Mouse (Mus musculus): ENCODE measurements around the gene Izumo2. TPM values are rescaled to one million over a fixed set of nuclear protein-coding genes. Genes with fewer than 3 reads are reported as not detected.

Izumo2 gene
- total and polyA plus RNA-seq, 3 experiments: not detected

DNA sequence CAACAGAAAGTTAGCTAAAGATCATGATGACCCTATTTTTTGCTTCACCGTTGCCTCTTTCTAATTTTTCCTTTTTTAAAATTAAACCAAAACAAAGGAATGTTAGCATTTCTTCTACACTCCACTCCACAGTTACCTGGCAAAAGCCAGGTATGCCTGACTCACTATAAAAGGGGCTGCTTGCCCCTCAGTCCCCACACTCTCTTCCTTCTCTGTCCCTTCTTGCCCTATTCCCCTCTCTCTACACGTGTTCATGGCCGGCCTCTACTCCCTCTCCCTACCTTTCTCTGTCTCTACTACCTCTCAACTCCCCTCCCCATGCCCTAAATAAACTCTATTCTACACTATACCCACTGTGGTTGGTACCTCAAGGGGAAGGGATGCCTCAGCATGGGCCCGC is 38.6 kb downstream of the Izumo2 start:
- H3K9me3 ChIP-seq (replicated peaks; ENCODE audit: insufficient read depth, low read length): no peaks in the 10 kb centered on the region
- TF ChIP-seq KAT2A (conservative IDR thresholded peaks at IDR 0.05; ENCODE audit: low read depth, low read length): no peak
- no peak for TF ChIP-seq EP300 (IDR thresholded peaks at IDR 0.05; ENCODE audit: low read depth in 1 of 2, low read length in 2 of 2)
- no peak for TF ChIP-seq RCOR1 (IDR thresholded peaks at IDR 0.05; ENCODE audit: low read depth, low read length)
- TF ChIP-seq NELFE (IDR thresholded peaks at IDR 0.05; ENCODE audit: low read depth, low read length): no peak
- TF ChIP-seq ZC3H11A (IDR thresholded peaks at IDR 0.05; ENCODE audit: low read depth, low read length): no peak
- no peak for TF ChIP-seq POLR2AphosphoS2 (IDR thresholded peaks at IDR 0.05; ENCODE audit: low read length)
- no peak for TF ChIP-seq GATA1 (IDR thresholded peaks at IDR 0.05; ENCODE audit: low read depth, low read length)
- TF ChIP-seq UBTF (IDR thresholded peaks at IDR 0.05; ENCODE audit: borderline replicate concordance, insufficient read depth, low read depth, low read length): no peak
- TF ChIP-seq USF2 (IDR thresholded peaks at IDR 0.05; ENCODE audit: borderline replicate concordance in 1 of 2, insufficient read depth in 1 of 2, low read depth in 1 of 2, low read length in 2 of 2): no peak
- no peak for TF ChIP-seq ZMIZ1 (IDR thresholded peaks at IDR 0.05; ENCODE audit: low read depth, low read length)
- TF ChIP-seq ZKSCAN1 (IDR thresholded peaks at IDR 0.05; ENCODE audit: low read depth, low read length): no peak
- TF ChIP-seq GABPA (IDR thresholded peaks at IDR 0.05; ENCODE audit: low read depth, low read length): no peak
- no peak for TF ChIP-seq RAD21 (IDR thresholded peaks at IDR 0.05; ENCODE audit: low read depth, low read length)
- no peak for TF ChIP-seq JUND (IDR thresholded peaks at IDR 0.05; ENCODE audit: low read depth, low read length)
- TF ChIP-seq ETS1 (IDR thresholded peaks at IDR 0.05; ENCODE audit: low read depth, low read length): no peak
- no peak for TF ChIP-seq MYC (IDR thresholded peaks at IDR 0.05; ENCODE audit: low read depth, low read length)
- no peak for TF ChIP-seq CTCF (IDR thresholded peaks at IDR 0.05 in 2 of 3, conservative IDR thresholded peaks at IDR 0.05 in 1 of 3; ENCODE audit: control insufficient read depth in 1 of 3, insufficient read depth in 1 of 3, low read depth in 2 of 3, low read length in 3 of 3, poor library complexity in 1 of 3, severe bottlenecking in 1 of 3)
- TF ChIP-seq TAL1 (IDR thresholded peaks at IDR 0.05; ENCODE audit: low read length): no peak
- TF ChIP-seq POLR2AphosphoS5 (IDR thresholded peaks at IDR 0.05; ENCODE audit: borderline replicate concordance, low read depth, low read length): no peak
- TF ChIP-seq ELF1 (IDR thresholded peaks at IDR 0.05; ENCODE audit: low read depth, low read length): no peak
- peaks cover 0 to 9% of the 10 kb centered on the region in 2 experiments; a peak in 2 of 4 replicates for H3K36me3 ChIP-seq (ENCODE audit: control insufficient read depth in 1 of 2, insufficient read depth in 2 of 2, low read length in 2 of 2)
- no peak overlapping the region for H3K27ac ChIP-seq (ENCODE audit: control insufficient read depth, low read depth, low read length)
- H3K4me3 ChIP-seq (ENCODE audit: control insufficient read depth in 1 of 2, insufficient read depth in 1 of 2, low read depth in 2 of 2, low read length in 2 of 2): no peak overlapping the region
- H3K27me3 ChIP-seq (ENCODE audit: control insufficient read depth in 1 of 2, insufficient read depth in 2 of 2, low read length in 2 of 2): no peaks in the 10 kb centered on the region; a peak in 1 of 4 replicates
- H3K4me1 ChIP-seq (ENCODE audit: control insufficient read depth in 1 of 2, insufficient read depth in 2 of 2, low read length in 2 of 2): peaks cover 0 to 12% of the 10 kb centered on the region in 2 experiments; a peak in 2 of 4 replicates
- no peak for DNase-seq (ENCODE audit: low read depth, low spot score)
- peaks cover 7% of the 10 kb centered on the region for H3K79me2 ChIP-seq (ENCODE audit: control insufficient read depth, insufficient read depth, low read length, poor library complexity)
- no peak overlapping the region for H3K9ac ChIP-seq (ENCODE audit: control insufficient read depth, low read depth, low read length, poor library complexity, severe bottlenecking)

Measured in MEL (cell line).